ENCODE assay signal across 29 mouse cellular contexts in genomic region chr2:12314028-12314427, GRCm38 (mm10). TPM values are rescaled to one million over a fixed set of nuclear protein-coding genes. Genes with fewer than 3 reads are reported as not detected.
DNase-seq lines count a peak whose midpoint lies in the region; ATAC-seq and TF ChIP-seq lines count a peak whose summit lies in the region.
"Had no signal": no experiment of that assay in that cellular context is flagged by ENCODE, and none has a peak within 500 bp of the region (broad histone marks: within the 10 kb centered on the region; RNA-seq: fewer than 3 reads in every experiment).

No protein-coding gene starts in this region.

- no peaks in the 10 kb centered on the region for H3K36me3 ChIP-seq in liver, adult 2 months (ENCODE audit: control insufficient read depth, insufficient read depth, low read length)
- no peaks in the 10 kb centered on the region for H3K36me3 ChIP-seq in liver, embryonic 11.5 days (ENCODE audit: control insufficient read depth, insufficient read depth, low read length)
- H3K36me3 ChIP-seq in stomach, postnatal 0 days (ENCODE audit: control insufficient read depth, insufficient read depth, low read length): no peaks in the 10 kb centered on the region
- H3K36me3 ChIP-seq: embryonic facial prominence, embryonic 10.5 days; embryonic facial prominence, embryonic 13.5 days; forebrain, embryonic 12.5 days; forebrain, embryonic 15.5 days; heart, embryonic 12.5 days; heart, embryonic 15.5 days; hindbrain, embryonic 10.5 days; hindbrain, embryonic 13.5 days had no signal

- no peak for TF ChIP-seq CTCF in liver, adult 2 months (IDR thresholded peaks at IDR 0.05; ENCODE audit: low read depth, low read length)
- 0 out of 2 replicates have a peak, but pooled peaks have one; percentile 3 for TF ChIP-seq CTCF in stomach, postnatal 0 days (IDR thresholded peaks at IDR 0.05; ENCODE audit: low read depth)

- no peak for TF ChIP-seq POLR2A in liver, adult 2 months (IDR thresholded peaks at IDR 0.05; ENCODE audit: extremely low read depth, insufficient read depth, low read length)

- H3K4me2 ChIP-seq in liver, embryonic 11.5 days: no peak overlapping the region
- H3K4me2 ChIP-seq in stomach, postnatal 0 days (replicated peaks; ENCODE audit: low read depth): no peak overlapping the region
- H3K4me2 ChIP-seq: embryonic facial prominence, embryonic 13.5 days; forebrain, embryonic 12.5 days; forebrain, embryonic 15.5 days; heart, embryonic 12.5 days; heart, embryonic 15.5 days; hindbrain, embryonic 13.5 days had no signal

- H3K79me2 ChIP-seq in liver, adult 2 months (ENCODE audit: control insufficient read depth, insufficient read depth, low read length): no peaks in the 10 kb centered on the region

- no peaks in the 10 kb centered on the region for H3K9me3 ChIP-seq in liver, embryonic 11.5 days (ENCODE audit: control insufficient read depth, low read length)
- H3K9me3 ChIP-seq in stomach, postnatal 0 days (ENCODE audit: control insufficient read depth, low read length): no peaks in the 10 kb centered on the region
- H3K9me3 ChIP-seq: embryonic facial prominence, embryonic 10.5 days; embryonic facial prominence, embryonic 13.5 days; forebrain, embryonic 12.5 days; forebrain, embryonic 15.5 days; heart, embryonic 12.5 days; heart, embryonic 15.5 days; hindbrain, embryonic 10.5 days; hindbrain, embryonic 13.5 days had no signal

- no peak overlapping the region for H3K9ac ChIP-seq in liver, adult 2 months (ENCODE audit: low read depth, low read length)
- no peak overlapping the region for H3K9ac ChIP-seq in liver, embryonic 11.5 days (ENCODE audit: low read depth, low read length)
- no peak overlapping the region for H3K9ac ChIP-seq in stomach, postnatal 0 days (ENCODE audit: low read length)
- H3K9ac ChIP-seq: embryonic facial prominence, embryonic 13.5 days; forebrain, embryonic 12.5 days; forebrain, embryonic 15.5 days; heart, embryonic 12.5 days; heart, embryonic 15.5 days; hindbrain, embryonic 13.5 days had no signal

- no peaks in the 10 kb centered on the region for H3K4me1 ChIP-seq in liver, adult 2 months (ENCODE audit: control insufficient read depth, insufficient read depth, low read length)
- H3K4me1 ChIP-seq in liver, embryonic 11.5 days (replicated peaks; ENCODE audit: control insufficient read depth, insufficient read depth, low read length): no peaks in the 10 kb centered on the region
- H3K4me1 ChIP-seq in stomach, postnatal 0 days (replicated peaks; ENCODE audit: control insufficient read depth, insufficient read depth): no peaks in the 10 kb centered on the region
- H3K4me1 ChIP-seq: forebrain, embryonic 12.5 days; forebrain, embryonic 15.5 days; heart, embryonic 15.5 days had no signal

- H3K27me3 ChIP-seq in liver, adult 2 months (ENCODE audit: control insufficient read depth, insufficient read depth, low read length): no peaks in the 10 kb centered on the region
- H3K27me3 ChIP-seq in liver, embryonic 11.5 days (replicated peaks; ENCODE audit: control insufficient read depth, insufficient read depth, low read length): no peaks in the 10 kb centered on the region
- H3K27me3 ChIP-seq in stomach, postnatal 0 days (ENCODE audit: control insufficient read depth, insufficient read depth, low read length): no peaks in the 10 kb centered on the region
- H3K27me3 ChIP-seq: embryonic facial prominence, embryonic 13.5 days; forebrain, embryonic 12.5 days; forebrain, embryonic 15.5 days; heart, embryonic 12.5 days; heart, embryonic 15.5 days; hindbrain, embryonic 13.5 days had no signal

- no peak overlapping the region for H3K27ac ChIP-seq in liver, adult 2 months (replicated peaks; ENCODE audit: insufficient read depth, low read depth, low read length)
- H3K27ac ChIP-seq in liver, embryonic 11.5 days (ENCODE audit: low read depth, low read length): no peak overlapping the region
- H3K27ac ChIP-seq in stomach, postnatal 0 days (replicated peaks): no peak overlapping the region
- H3K27ac ChIP-seq: embryonic facial prominence, embryonic 10.5 days; embryonic facial prominence, embryonic 13.5 days; forebrain, embryonic 12.5 days; forebrain, embryonic 15.5 days; heart, embryonic 15.5 days; hindbrain, embryonic 10.5 days; hindbrain, embryonic 13.5 days had no signal

- no peak overlapping the region for H3K4me3 ChIP-seq in liver, adult 2 months (ENCODE audit: insufficient read depth, low read depth, low read length)
- no peak overlapping the region for H3K4me3 ChIP-seq in liver, embryonic 11.5 days (ENCODE audit: low read depth, low read length)
- H3K4me3 ChIP-seq in stomach, postnatal 0 days (ENCODE audit: low read depth, low read length): no peak overlapping the region
- H3K4me3 ChIP-seq: embryonic facial prominence, embryonic 10.5 days; embryonic facial prominence, embryonic 13.5 days; erythroblast, embryonic 14.5 days; forebrain, embryonic 12.5 days; forebrain, embryonic 15.5 days; heart, embryonic 12.5 days; heart, embryonic 15.5 days; hindbrain, embryonic 10.5 days; hindbrain, embryonic 13.5 days had no signal

- no peak for TF ChIP-seq EP300 in stomach, postnatal 0 days (optimal IDR thresholded peaks at IDR 0.05)

- peak; percentile 19 for DNase-seq in liver, adult 2 months (ENCODE audit: extremely low read depth, low read depth, low spot score)
- no peak for DNase-seq in liver, embryonic 11.5 days (ENCODE audit: low spot score)
- DNase-seq in stomach, postnatal 0 days (ENCODE audit: low spot score): no peak
- no peak for DNase-seq in gastrocnemius, postnatal 36 days
- DNase-seq: adrenal gland, adult 8-10 months; adrenal gland, postnatal 25 days; cerebellum, adult 11-12 months; cerebellum, adult 8-10 months; cerebellum, postnatal 10 days; cerebellum, postnatal 36 days; embryo, embryonic 11 days; gastrocnemius, postnatal 14 days; heart, postnatal 10 days; heart, postnatal 36 days had no signal

- intact Hi-C loops in gastrocnemius, postnatal 36 days (cut with DNase I): no loop called here

- no peak for ATAC-seq in liver, embryonic 11.5 days (replicated peaks; ENCODE audit: low FRiP score)
- ATAC-seq in granulocyte monocyte progenitor cell, adult 5-6 weeks (replicated peaks; ENCODE audit: poor library complexity, severe bottlenecking): peak; percentile 47
- ATAC-seq in megakaryocyte, adult 5-6 weeks (ENCODE audit: poor library complexity, severe bottlenecking): peak; percentile 56
- ATAC-seq in stomach, postnatal 0 days (ENCODE audit: low FRiP score, low TSS enrichment): no peak
- ATAC-seq: CD4-positive, CD25-positive, alpha-beta regulatory T cell, adult 4 months; forebrain, embryonic 15.5 days; hindbrain, embryonic 16.5 days had no signal

- WGBS in liver, adult 2 months: 47% methylated on average over 6 of the region's 6 CpGs
- 68% methylated on average over 6 of the region's 6 CpGs for WGBS in liver, embryonic 11.5 days
- 87% methylated on average over 6 of the region's 6 CpGs for WGBS in stomach, postnatal 0 days

RNA-seq across cellular contexts. Expression of gene Itga8, which starts 12.3 kb away (rescaled TPM):
- 5.2 and 6.7 TPM in 2 replicates for total RNA-seq in liver, adult 2 months (2014; rRNA removed)
- polyA plus RNA-seq in liver, adult 2 months (2012; rRNA removed): 1.4 and 1.8 TPM in 2 replicates
- polyA plus RNA-seq in liver, embryonic 11.5 days (2014; fragmentation: Nextera tagmentation; extraction: Ambion mirVana): 8.1 and 8.9 TPM in 2 replicates
- total RNA-seq in granulocyte monocyte progenitor cell, adult 5-6 weeks (2014; fragmentation: Nextera tagmentation): 8.3 TPM in 1 of 2 replicates, not detected in the other
- 0.09 and 1.1 TPM in 2 replicates for total RNA-seq in granulocyte monocyte progenitor cell, adult 5-6 weeks (2017)
- 8.3 and 11.4 TPM in 2 replicates for total RNA-seq in megakaryocyte, adult 5-6 weeks (2015)
- 8.9 and 15.0 TPM in 2 replicates for total RNA-seq in megakaryocyte, adult 5-6 weeks (2017)
- polyA plus RNA-seq in stomach, postnatal 0 days (2015; fragmentation: Nextera tagmentation; extraction: Ambion mirVana): 7.5 and 7.7 TPM in 2 replicates
- 1 to 10 TPM; 2.0 TPM for total RNA-seq in gastrocnemius, postnatal 36 days (2021)
- total RNA-seq: MEL had no signal
- polyA plus RNA-seq: C2C12; CD4-positive, CD25-positive, alpha-beta regulatory T cell, adult 4 months; erythroblast, embryonic 14.5 days had no signal

Comparison
In these comparisons a context has a peak if more than half of its experiments do, and no peak if none do; other contexts are left out.
1. ATAC-seq: peak in granulocyte monocyte progenitor cell, adult 5-6 weeks (single experiment) and megakaryocyte, adult 5-6 weeks (single experiment); none in liver, embryonic 11.5 days (single experiment) and stomach, postnatal 0 days (single experiment).